26 mouse cellular contexts compared by ENCODE assay signal in genomic region chr1:186287831-186288230, GRCm38 (mm10).
"Had no signal": no experiment of that assay in that cellular context is flagged by ENCODE, and none has a peak within 500 bp of the region (broad histone marks: within the 10 kb centered on the region; RNA-seq: fewer than 3 reads in every experiment).

No protein-coding gene starts in this region.

- H3K9me3 ChIP-seq: heart, embryonic 10.5 days; heart, embryonic 13.5 days; heart, embryonic 15.5 days; hindbrain, embryonic 10.5 days; hindbrain, embryonic 12.5 days; limb, embryonic 13.5 days; limb, embryonic 15.5 days; liver, embryonic 12.5 days had no signal

- H3K27me3 ChIP-seq: heart, embryonic 13.5 days; heart, embryonic 15.5 days; hindbrain, embryonic 12.5 days; limb, embryonic 13.5 days; limb, embryonic 15.5 days; liver, embryonic 12.5 days had no signal

- DNase-seq: gastrocnemius, adult 2 months; gastrocnemius, postnatal 10 days; gastrocnemius, postnatal 25 days; heart, adult 18-20 months; heart, postnatal 14 days; heart, postnatal 4 days; kidney, adult 18-20 months; kidney, adult 8-10 months; kidney, postnatal 10 days; kidney, postnatal 25 days; kidney, postnatal 4 days; left cerebral cortex, postnatal 4 days had no signal

- H3K9ac ChIP-seq: heart, embryonic 13.5 days; heart, embryonic 15.5 days; hindbrain, embryonic 12.5 days; hindbrain, embryonic 14.5 days; limb, embryonic 13.5 days; limb, embryonic 15.5 days; liver, embryonic 12.5 days; liver, embryonic 14.5 days had no signal

- H3K4me3 ChIP-seq: gastrocnemius, adult 2 months; heart, embryonic 10.5 days; heart, embryonic 13.5 days; heart, embryonic 15.5 days; hindbrain, embryonic 10.5 days; hindbrain, embryonic 12.5 days; layer of hippocampus, adult 2 months; limb, embryonic 13.5 days; limb, embryonic 15.5 days; liver, embryonic 12.5 days had no signal

- H3K4me1 ChIP-seq: heart, embryonic 10.5 days; heart, embryonic 15.5 days; hindbrain, embryonic 10.5 days; hindbrain, embryonic 12.5 days; limb, embryonic 13.5 days; limb, embryonic 15.5 days; liver, embryonic 12.5 days had no signal

- H3K27ac ChIP-seq: gastrocnemius, adult 2 months; heart, embryonic 10.5 days; heart, embryonic 13.5 days; heart, embryonic 15.5 days; hindbrain, embryonic 10.5 days; hindbrain, embryonic 12.5 days; hindbrain, embryonic 14.5 days; layer of hippocampus, adult 2 months; limb, embryonic 15.5 days; liver, embryonic 12.5 days; liver, embryonic 14.5 days had no signal

- H3K36me3 ChIP-seq: heart, embryonic 10.5 days; heart, embryonic 13.5 days; heart, embryonic 15.5 days; hindbrain, embryonic 10.5 days; hindbrain, embryonic 12.5 days; limb, embryonic 13.5 days; limb, embryonic 15.5 days; liver, embryonic 12.5 days had no signal

- ATAC-seq: hindbrain, embryonic 16.5 days; inflammation-experienced regulatory T-cells, adult 6 months; intestine, postnatal 0 days; liver, embryonic 12.5 days had no signal

- H3K4me2 ChIP-seq: heart, embryonic 13.5 days; heart, embryonic 15.5 days; hindbrain, embryonic 12.5 days; hindbrain, embryonic 14.5 days; limb, embryonic 13.5 days; limb, embryonic 15.5 days; liver, embryonic 12.5 days had no signal
